Mouse (Mus musculus) heart, postnatal 36 days (tissue): ENCODE measurements around the gene Irgc1. TPM values are rescaled to one million over a fixed set of nuclear protein-coding genes. Genes with fewer than 3 reads are reported as not detected.
"Not testable (repeated sequence)": the region's sequence is repeated elsewhere in the genome, so short reads cannot be mapped to it uniquely, and the experiment has no call there.

Experiments used
- DNase-seq, 2 experiments: peaks; one replicate each; pipeline ENCODE4 v3.0.0; 2021 to 2022
- intact Hi-C: fragments of 180-260 bp; cut with DNase I; formaldehyde crosslinking; loops from one replicate; pipeline ENCODE4 v1.15.1; 2025
- total RNA-seq, 2 experiments: library from RNA; stranded (reverse); gene quantifications; 2 replicates each; pipeline ENCODE4 v1.2.3; 2021

Irgc1 gene
- total RNA-seq, 2 experiments from 2014 or later: not detected

GRCm38 (mm10) chr7:24406528-24407344 is 45.4 kb downstream of the Irgc1 start:
- peak; percentile 68 to 70 for DNase-seq
- intact Hi-C loops: loop anchor here (1.0 to 10.0 kb wide), 3 partner anchors 42 to 272 kb away; partner anchors contain the start of gene Zfp235

- intact Hi-C loops: loop anchor here (10.0 kb wide), 1 partner anchor 271 kb away; the partner anchor contains the start of gene Zfp235
- DNase-seq: no peak
These were observed 46.4 kb downstream of the Irgc1 start for GRCm38 (mm10) chr7:24405649-24406048.

GRCm38 (mm10) chr7:24402851-24403250 is 49.2 kb downstream of the Irgc1 start:
- intact Hi-C loops: loop anchor here (10.0 kb wide), 1 partner anchor 268 kb away; the partner anchor contains the start of gene Zfp235
- DNase-seq: no peak

GRCm38 (mm10) chr7:24400489-24400888 is 51.6 kb downstream of the Irgc1 start:
- DNase-seq: not testable (repeated sequence)
- intact Hi-C loops: loop anchor here (10.0 kb wide), 1 partner anchor 266 kb away; the partner anchor contains the start of gene Zfp235

GRCm38 (mm10) chr7:24400082-24400452 is 52.0 kb downstream of the Irgc1 start:
- intact Hi-C loops: loop anchor here (10.0 kb wide), 1 partner anchor 265 kb away; the partner anchor contains the start of gene Zfp235
- DNase-seq: no peak

GRCm38 (mm10) chr7:24399256-24400081 is 52.6 kb downstream of the Irgc1 start, which contains the start of gene Smg9:
Gene Smg9 (plus strand): TSS chr7:24399619.
- intact Hi-C loops: loop anchor here (5.0 to 10.0 kb wide), 3 partner anchors 82 to 317 kb away; partner anchors contain the start of genes Zfp180, Zfp235 and Zfp94
- peak; percentile 94 to 97 for DNase-seq

- intact Hi-C loops: loop anchor here (5.0 kb wide), 2 partner anchors 81 to 316 kb away; partner anchors contain the start of genes Zfp180 and Zfp94
- no peak for DNase-seq
These were observed 53.7 kb downstream of the Irgc1 start for GRCm38 (mm10) chr7:24398364-24398913.

GRCm38 (mm10) chr7:24396832-24397231 is 55.3 kb downstream of the Irgc1 start:
- DNase-seq: no peak
- intact Hi-C loops: loop anchor here (5.0 kb wide), 2 partner anchors 80 to 315 kb away; partner anchors contain the start of genes Zfp180 and Zfp94

GRCm38 (mm10) chr7:24394475-24395161 is 57.5 kb downstream of the Irgc1 start:
- no peak for DNase-seq
- intact Hi-C loops: loop anchor here (5.0 kb wide), 2 partner anchors 77 to 312 kb away; partner anchors contain the start of genes Zfp180 and Zfp94

GRCm38 (mm10) chr7:24394054-24394453 is 58.0 kb downstream of the Irgc1 start:
- DNase-seq: no peak
- intact Hi-C loops: no loop called here

GRCm38 (mm10) chr7:24391687-24392086 is 60.4 kb downstream of the Irgc1 start:
- no peak for DNase-seq
- intact Hi-C loops: no loop called here

GRCm38 (mm10) chr7:24391077-24391476 is 61.0 kb downstream of the Irgc1 start:
- intact Hi-C loops: no loop called here
- no peak for DNase-seq

- no peak for DNase-seq
These were observed 61.6 kb downstream of the Irgc1 start for GRCm38 (mm10) chr7:24390512-24390911.

GRCm38 (mm10) chr7:24389516-24390187 is 62.4 kb downstream of the Irgc1 start:
- DNase-seq: no peak
- intact Hi-C loops: loop anchor here (5.0 kb wide), 1 partner anchor 62 kb away; no protein-coding TSS in a partner anchor

More at GRCm38 (mm10) chr7:24390512-24390911, 61.6 kb downstream of the Irgc1 start:
- intact Hi-C loops: no loop called here

GRCm38 (mm10) chr7:24387059-24387556 is 65.0 kb downstream of the Irgc1 start:
- no peak for DNase-seq
- intact Hi-C loops: loop anchor here (5.0 kb wide), 1 partner anchor 60 kb away; no protein-coding TSS in a partner anchor

- intact Hi-C loops: loop anchor here (1.0 to 5.0 kb wide), 3 partner anchors 21 to 58 kb away; no protein-coding TSS in a partner anchor
These were observed 67.3 kb downstream of the Irgc1 start for GRCm38 (mm10) chr7:24384827-24385226.

GRCm38 (mm10) chr7:24384070-24384469 is 68.0 kb downstream of the Irgc1 start:
- DNase-seq: no peak
- intact Hi-C loops: no loop called here

More at GRCm38 (mm10) chr7:24384827-24385226, 67.3 kb downstream of the Irgc1 start:
- peak; percentile 64 to 80 for DNase-seq

GRCm38 (mm10) chr7:24382730-24383372 is 69.2 kb downstream of the Irgc1 start:
- intact Hi-C loops: no loop called here
- no peak for DNase-seq
